Mouse (Mus musculus): ENCODE measurements at regions not wholly inside any gene's neighbourhood (a gene's known extent, or its start where the extent isn't known, plus 50 kb on each side); places are given as distances from the start of the nearest gene placed in this dataset.

- no peak for DNase-seq (ENCODE audit: low spot score)
Observed at GRCm38 (mm10) chr10:99416896-99417479, 154.0 kb downstream of the Dusp6 start.

GRCm38 (mm10) chr10:99417591-99417990 is 154.6 kb downstream of the Dusp6 start:
- DNase-seq (ENCODE audit: low spot score) = peak; percentile 69

- DNase-seq (ENCODE audit: low spot score) = no peak
Observed at GRCm38 (mm10) chr10:99418497-99418896, 155.5 kb downstream of the Dusp6 start.

GRCm38 (mm10) chr10:99419532-99419931 is 156.5 kb downstream of the Dusp6 start:
- DNase-seq (ENCODE audit: low spot score) = no peak

GRCm38 (mm10) chr10:99423406-99423805 is 160.4 kb downstream of the Dusp6 start:
- no peak for DNase-seq (ENCODE audit: low spot score)

GRCm38 (mm10) chr10:99425265-99425664 is 162.2 kb downstream of the Dusp6 start:
- no peak for DNase-seq (ENCODE audit: low spot score)

GRCm38 (mm10) chr10:99430175-99430574 is 167.1 kb downstream of the Dusp6 start:
- no peak for DNase-seq (ENCODE audit: low spot score)

GRCm38 (mm10) chr10:99430669-99431561 is 167.9 kb downstream of the Dusp6 start:
- DNase-seq (ENCODE audit: low spot score) = no peak

GRCm38 (mm10) chr10:99437060-99437459 is 174.0 kb downstream of the Dusp6 start:
- no peak for DNase-seq (ENCODE audit: low spot score)

- DNase-seq (ENCODE audit: low spot score) = no peak
Observed at GRCm38 (mm10) chr10:99440169-99440568, 177.1 kb downstream of the Dusp6 start.

GRCm38 (mm10) chr10:99441014-99441413 is 178.0 kb downstream of the Dusp6 start:
- DNase-seq (ENCODE audit: low spot score) = peak; percentile 33

- no peak for DNase-seq (ENCODE audit: low spot score)
Observed at GRCm38 (mm10) chr10:99441931-99442330, 178.9 kb downstream of the Dusp6 start.

GRCm38 (mm10) chr10:99443453-99444170 is 180.6 kb downstream of the Dusp6 start:
- DNase-seq (ENCODE audit: low spot score) = no peak

- no peak for DNase-seq (ENCODE audit: low spot score)
Observed at GRCm38 (mm10) chr10:99450714-99451625, 187.9 kb downstream of the Dusp6 start.

- DNase-seq (ENCODE audit: low spot score) = no peak
Observed at GRCm38 (mm10) chr10:99451639-99452417, 188.8 kb downstream of the Dusp6 start.

- DNase-seq (ENCODE audit: low spot score) = no peak
Observed at GRCm38 (mm10) chr10:99456180-99456579, 193.1 kb downstream of the Dusp6 start.

GRCm38 (mm10) chr10:99458047-99458446 is 195.0 kb downstream of the Dusp6 start:
- no peak for DNase-seq (ENCODE audit: low spot score)

GRCm38 (mm10) chr10:99459171-99459660 is 196.2 kb downstream of the Dusp6 start:
- no peak for DNase-seq (ENCODE audit: low spot score)

GRCm38 (mm10) chr10:99459823-99460361 is 196.9 kb downstream of the Dusp6 start:
- DNase-seq (ENCODE audit: low spot score) = peak; percentile 13

- DNase-seq (ENCODE audit: low spot score) = no peak
Observed at GRCm38 (mm10) chr10:99460847-99461445, 197.9 kb downstream of the Dusp6 start.

Measured in testis, postnatal 14 days (tissue).